ENCODE assay signal across 25 mouse cellular contexts in the genomic region with DNA sequence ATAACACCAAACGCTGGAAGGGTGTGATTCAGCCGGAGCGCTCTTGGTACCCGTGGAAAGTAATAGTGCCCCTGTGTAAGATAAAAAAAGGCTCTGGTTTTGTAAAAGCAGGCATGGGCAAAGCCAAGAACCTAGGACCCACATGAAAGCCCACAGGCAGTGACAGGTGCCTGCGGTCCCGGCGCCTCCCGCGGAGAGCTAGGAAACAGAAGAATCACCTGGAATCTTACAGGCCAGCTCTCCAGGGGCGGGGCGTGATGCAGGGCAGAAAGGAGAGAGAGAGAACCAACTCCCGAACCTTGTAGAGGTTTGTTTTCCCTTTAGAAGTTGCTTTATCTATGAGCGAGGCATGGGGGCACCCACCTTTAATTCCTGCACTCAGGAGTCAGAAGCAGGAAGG. TPM values are rescaled to one million over a fixed set of nuclear protein-coding genes. Genes with fewer than 3 reads are reported as not detected.
DNase-seq lines count a peak whose midpoint lies in the region; ATAC-seq and TF ChIP-seq lines count a peak whose summit lies in the region.
"Had no signal": no experiment of that assay in that cellular context is flagged by ENCODE, and none has a peak within 500 bp of the region (broad histone marks: within the 10 kb centered on the region; RNA-seq: fewer than 3 reads in every experiment).

No protein-coding gene starts in this region.

- no peak for TF ChIP-seq CTCF in ES-Bruce4 (IDR thresholded peaks at IDR 0.05; ENCODE audit: low read depth, low read length)
- no peak for TF ChIP-seq CTCF in G1E (IDR thresholded peaks at IDR 0.05; ENCODE audit: low read depth, low read length)

- no peaks in the 10 kb centered on the region for H3K27me3 ChIP-seq in heart, embryonic 12.5 days (replicated peaks)
- H3K27me3 ChIP-seq in ES-Bruce4 (ENCODE audit: control insufficient read depth, insufficient read depth, low read length, poor library complexity, severe bottlenecking) (no peaks in the 10 kb centered on the region), G1E (ENCODE audit: insufficient read depth, low read length) (no peaks in the 10 kb centered on the region)
- no peaks in the 10 kb centered on the region for H3K27me3 ChIP-seq in liver, embryonic 13.5 days
- H3K27me3 ChIP-seq: CH12.LX; forebrain, embryonic 13.5 days; hindbrain, embryonic 15.5 days; kidney, embryonic 15.5 days; limb, embryonic 12.5 days; megakaryocyte, embryonic 14.5 days had no signal

- peaks cover 14% of the 10 kb centered on the region for H3K4me1 ChIP-seq in heart, embryonic 12.5 days (replicated peaks)
- H3K4me1 ChIP-seq in ES-Bruce4 (ENCODE audit: control insufficient read depth, insufficient read depth, low read length) (no peaks in the 10 kb centered on the region), G1E (ENCODE audit: insufficient read depth, low read depth, low read length) (peaks cover 42% of the 10 kb centered on the region)
- peaks cover 40% of the 10 kb centered on the region for H3K4me1 ChIP-seq in liver, embryonic 13.5 days (replicated peaks)

- ATAC-seq in heart, embryonic 12.5 days (ENCODE audit: insufficient number of reproducible peaks, low FRiP score): no peak
- no peak for ATAC-seq in G1E (ENCODE audit: extremely low read depth, insufficient number of reproducible peaks, low FRiP score, poor library complexity, severe bottlenecking)
- ATAC-seq in liver, embryonic 13.5 days (ENCODE audit: low read depth): no peak
- ATAC-seq: forebrain, embryonic 13.5 days; lung, postnatal 0 days; midbrain, embryonic 13.5 days had no signal

- WGBS in heart, embryonic 12.5 days: 81% methylated on average over 13 of the region's 13 CpGs
- 77% methylated on average over 13 of the region's 13 CpGs for WGBS in liver, embryonic 13.5 days (ENCODE audit: insufficient replicate concordance)

- H3K9ac ChIP-seq in heart, embryonic 12.5 days: no peak overlapping the region
- H3K9ac ChIP-seq in ES-Bruce4 (ENCODE audit: low read depth, poor library complexity, severe bottlenecking): peak overlapping the region; percentile 97; the same call in 1 of the 2 replicates
- peak overlapping the region; percentile 100 for H3K9ac ChIP-seq in liver, embryonic 13.5 days
- H3K9ac ChIP-seq: forebrain, embryonic 13.5 days; hindbrain, embryonic 15.5 days; kidney, embryonic 15.5 days; limb, embryonic 12.5 days; midbrain, embryonic 13.5 days had no signal

- DNase-seq in heart, postnatal 36 days: no peak
- peak; percentile 37 for DNase-seq in G1E (ENCODE audit: low spot score)
- no peak for DNase-seq in liver, embryonic 13.5 days
- no peak for DNase-seq in B cell, adult 2 months
- DNase-seq in Muller cell, postnatal 12 days (ENCODE audit: inconsistent ontology term): no peak
- DNase-seq in cerebellum, adult 9-11 months: no peak
- DNase-seq: adrenal gland, postnatal 25 days; cerebellum, adult 18-20 months; cerebellum, postnatal 14 days; gastrocnemius, postnatal 25 days; heart, adult 18-20 months; kidney, adult 18-20 months; lung, adult 18-20 months; lung, postnatal 4 days; thymus, postnatal 25 days had no signal

- no peaks in the 10 kb centered on the region for H3K36me3 ChIP-seq in heart, embryonic 12.5 days
- H3K36me3 ChIP-seq in ES-Bruce4 (ENCODE audit: control insufficient read depth, insufficient read depth, low read length, poor library complexity, severe bottlenecking): peaks cover 3% of the 10 kb centered on the region; the same call in 1 of the 2 replicates
- H3K36me3 ChIP-seq in G1E (replicated peaks): peaks cover 19% of the 10 kb centered on the region
- H3K36me3 ChIP-seq in liver, embryonic 13.5 days: peaks cover 6% of the 10 kb centered on the region
- H3K36me3 ChIP-seq: hindbrain, embryonic 15.5 days; kidney, embryonic 15.5 days; midbrain, embryonic 13.5 days had no signal

- H3K27ac ChIP-seq in heart, embryonic 12.5 days (ENCODE audit: poor library complexity, severe bottlenecking): no peak overlapping the region
- H3K27ac ChIP-seq in ES-Bruce4 (ENCODE audit: insufficient read depth, low read length): peak overlapping the region; percentile 85
- H3K27ac ChIP-seq in liver, embryonic 13.5 days: peak overlapping the region; percentile 100
- H3K27ac ChIP-seq: forebrain, embryonic 13.5 days; hindbrain, embryonic 15.5 days; kidney, embryonic 15.5 days; limb, embryonic 12.5 days; midbrain, embryonic 13.5 days had no signal

- peak; percentile 57; the same call in 1 of the 2 replicates for TF ChIP-seq EP300 in ES-Bruce4 (IDR thresholded peaks at IDR 0.05; ENCODE audit: insufficient read depth, low read depth, low read length)

- no peak for TF ChIP-seq POLR2A in ES-Bruce4 (IDR thresholded peaks at IDR 0.05; ENCODE audit: insufficient read depth, low read length)

- intact Hi-C loops in heart, postnatal 36 days (cut with DNase I): no loop called here

- no peaks in the 10 kb centered on the region for H3K9me3 ChIP-seq in heart, embryonic 12.5 days (replicated peaks)
- H3K9me3 ChIP-seq in ES-Bruce4 (replicated peaks; ENCODE audit: control insufficient read depth, insufficient read depth, low read length, poor library complexity, severe bottlenecking): no peaks in the 10 kb centered on the region
- H3K9me3 ChIP-seq in G1E (replicated peaks): no peaks in the 10 kb centered on the region
- H3K9me3 ChIP-seq in liver, embryonic 13.5 days (replicated peaks): no peaks in the 10 kb centered on the region
- H3K9me3 ChIP-seq: forebrain, embryonic 13.5 days; hindbrain, embryonic 15.5 days; kidney, embryonic 15.5 days; limb, embryonic 12.5 days; megakaryocyte, embryonic 14.5 days; midbrain, embryonic 13.5 days had no signal

- no peak overlapping the region for H3K4me3 ChIP-seq in heart, embryonic 12.5 days
- H3K4me3 ChIP-seq in ES-Bruce4 (ENCODE audit: low read depth, low read length) (no peak overlapping the region), G1E (ENCODE audit: low read depth, low read length) (peak overlapping the region; percentile 98; the same call in 1 of the 2 replicates)
- peak overlapping the region; percentile 99 for H3K4me3 ChIP-seq in liver, embryonic 13.5 days (replicated peaks)
- H3K4me3 ChIP-seq: forebrain, embryonic 13.5 days; hindbrain, embryonic 15.5 days; kidney, embryonic 15.5 days; limb, embryonic 12.5 days; midbrain, embryonic 13.5 days had no signal

- H3K4me2 ChIP-seq in heart, embryonic 12.5 days: peak overlapping the region; percentile 64
- peak overlapping the region; percentile 78 for H3K4me2 ChIP-seq in liver, embryonic 13.5 days
- H3K4me2 ChIP-seq: forebrain, embryonic 13.5 days; hindbrain, embryonic 15.5 days; kidney, embryonic 15.5 days; limb, embryonic 12.5 days; midbrain, embryonic 13.5 days had no signal

RNA-seq across cellular contexts. Expression of gene Hectd1, which starts 2.6 kb away (rescaled TPM):
- polyA plus RNA-seq in heart, embryonic 12.5 days (2016; fragmentation: Nextera tagmentation; extraction: Ambion mirVana): 38.9 and 41.1 TPM in 2 replicates
- 10 to 100 TPM; 83.2 to 88.7 TPM for total RNA-seq in heart, postnatal 36 days (2021)
- polyA plus RNA-seq in ES-Bruce4 (2011; ENCODE audit: insufficient read depth, insufficient read length, low read depth, missing spikeins) (93.8 and 96.9 TPM in 2 replicates), G1E (2012) (25.4 and 35.0 TPM in 2 replicates)
- total RNA-seq in G1E (2014; fragmentation: Nextera tagmentation) (249 and 255 TPM in 2 replicates), G1E (2017) (238 and 273 TPM in 2 replicates)
- 29.6 and 32.1 TPM in 2 replicates for polyA plus RNA-seq in liver, embryonic 13.5 days (2015; fragmentation: Nextera tagmentation; extraction: Ambion mirVana)

Comparison
In these comparisons a context has a peak if more than half of its experiments do, and no peak if none do; other contexts are left out.
1. H3K4me3 ChIP-seq: peak in G1E (single experiment) and liver, embryonic 13.5 days (single experiment); none in heart, embryonic 12.5 days (single experiment) and ES-Bruce4 (single experiment).